Mouse (Mus musculus) gastrocnemius, adult 18-20 months (tissue): ENCODE results near the gene Lpp. TPM values are rescaled to one million over a fixed set of nuclear protein-coding genes. Genes with fewer than 3 reads are reported as not detected.

ENCODE experiments used
- DNase-seq: peaks from one replicate; pipeline ENCODE4 v3.0.0; 2021; ENCODE audit warnings: low spot score
- microRNA-seq: library from miRNA; unstranded; fragments of <30 nt; microRNA quantifications from one replicate; pipeline ENCODE4 v1.2.0, GENCODE M21; 2021
- total RNA-seq, 2 experiments: library from RNA; stranded (reverse); gene quantifications; 2 replicates each; pipeline ENCODE4 v1.2.3; 2021

Gene Lpp
- total RNA-seq, 2 experiments from 2014 or later, result 13.4 to 17.4 TPM

GRCm38 (mm10) chr16:25041165-25041564, 647.9 kb downstream of the Lpp start:
- DNase-seq, result no peak

GRCm38 (mm10) chr16:25041855-25042529, 648.7 kb downstream of the Lpp start:
- peak; percentile 28 for DNase-seq

Small RNAs within 50 kb of the gene (microRNA-seq; reads per million reads assigned to microRNA genes)
- gene Mir28a, result 3,574 reads per million, percentile 90 among the genes with 10 or more reads in this experiment
